In genomic region chr13:55021194-55021779, GRCm38 (mm10) we compare ENCODE assay signal across 11 mouse cellular contexts. TPM values are rescaled to one million over a fixed set of nuclear protein-coding genes. Genes with fewer than 3 reads are reported as not detected.
A peak's percentile ranks its signal among the peaks of the same experiment; 100 is the strongest.
DNase-seq lines count a peak whose midpoint lies in the region; ATAC-seq and TF ChIP-seq lines count a peak whose summit lies in the region.
"Had no signal": no experiment of that assay in that cellular context is flagged by ENCODE, and none has a peak within 500 bp of the region (broad histone marks: within the 10 kb centered on the region; RNA-seq: fewer than 3 reads in every experiment).

TSS of gene Hk3 (minus strand) at chr13:55021385.

- DNase-seq in liver, adult 2 months (ENCODE audit: extremely low read depth, low read depth, low spot score): peak; percentile 46
- no peak for DNase-seq in liver
- peak; percentile 12 for DNase-seq in lung, postnatal 0 days (ENCODE audit: low spot score)
- DNase-seq in naive thymus-derived CD4-positive, alpha-beta T cell, adult 2 months (ENCODE audit: low read depth): peak; percentile 9
- DNase-seq in spleen, adult 18-20 months: no peak
- no peak for DNase-seq in thymus, postnatal 14 days
- no peak for DNase-seq in testis, postnatal 14 days (ENCODE audit: low spot score)
- DNase-seq: right cerebral cortex, postnatal 4 days had no signal

- H3K9me3 ChIP-seq in lung, postnatal 0 days (ENCODE audit: low read length): no peaks in the 10 kb centered on the region

- H3K27me3 ChIP-seq in liver, adult 2 months (ENCODE audit: control insufficient read depth, insufficient read depth, low read length): no peaks in the 10 kb centered on the region
- H3K27me3 ChIP-seq in lung, postnatal 0 days (replicated peaks; ENCODE audit: insufficient read depth, low read length): no peaks in the 10 kb centered on the region

- peak within 1 kb of the TSS; percentile 32; the same call in 1 of the 2 replicates for H3K9ac ChIP-seq in liver, adult 2 months (ENCODE audit: low read depth, low read length)
- H3K9ac ChIP-seq in lung, postnatal 0 days (replicated peaks; ENCODE audit: low read depth): no peak within 1 kb of the TSS

- TF ChIP-seq CTCF in liver, adult 2 months (IDR thresholded peaks at IDR 0.05; ENCODE audit: low read depth, low read length): no peak
- TF ChIP-seq CTCF in lung, postnatal 0 days (IDR thresholded peaks at IDR 0.05): 0 out of 2 replicates have a peak, but pooled peaks have one; percentile 2

- peaks cover 6% of the 10 kb centered on the region; the same call in 1 of the 2 replicates for H3K4me1 ChIP-seq in liver, adult 2 months (ENCODE audit: control insufficient read depth, insufficient read depth, low read length)
- no peaks in the 10 kb centered on the region; the same call in 1 of the 2 replicates for H3K4me1 ChIP-seq in lung, postnatal 0 days (ENCODE audit: insufficient read depth, low read depth, low read length)

- peak within 1 kb of the TSS; percentile 57 for H3K27ac ChIP-seq in liver, adult 2 months (replicated peaks; ENCODE audit: insufficient read depth, low read depth, low read length)
- no peak within 1 kb of the TSS for H3K27ac ChIP-seq in lung, postnatal 0 days (ENCODE audit: low read length)
- H3K27ac ChIP-seq: hindbrain, postnatal 0 days had no signal

- 76% methylated on average over 13 of the region's 13 CpGs for WGBS in liver, adult 2 months
- 67% methylated on average over 13 of the region's 13 CpGs for WGBS in lung, postnatal 0 days

- no peak within 1 kb of the TSS for H3K4me2 ChIP-seq in lung, postnatal 0 days (replicated peaks; ENCODE audit: low read depth, low read length)

- no peaks in the 10 kb centered on the region for H3K79me2 ChIP-seq in liver, adult 2 months (ENCODE audit: control insufficient read depth, insufficient read depth, low read length)

- no peak for TF ChIP-seq POLR2A in liver, adult 2 months (IDR thresholded peaks at IDR 0.05; ENCODE audit: extremely low read depth, insufficient read depth, low read length)

- peak within 1 kb of the TSS; percentile 38; the same call in 1 of the 2 replicates for H3K4me3 ChIP-seq in liver, adult 2 months (ENCODE audit: insufficient read depth, low read depth, low read length)
- H3K4me3 ChIP-seq in lung, postnatal 0 days (ENCODE audit: low read depth, low read length): no peak within 1 kb of the TSS
- H3K4me3 ChIP-seq: myocyte had no signal

- no peaks in the 10 kb centered on the region for H3K36me3 ChIP-seq in liver, adult 2 months (ENCODE audit: control insufficient read depth, insufficient read depth, low read length)
- no peaks in the 10 kb centered on the region for H3K36me3 ChIP-seq in lung, postnatal 0 days (ENCODE audit: insufficient read depth, low read length)

- peak; percentile 35 for ATAC-seq in common myeloid progenitor, adult 5-6 weeks (replicated peaks; ENCODE audit: low read depth, poor library complexity, severe bottlenecking)
- no peak for ATAC-seq in lung, postnatal 0 days
- ATAC-seq: hindbrain, postnatal 0 days had no signal

- no peak for TF ChIP-seq EP300 in lung, postnatal 0 days (IDR thresholded peaks at IDR 0.05)

RNA-seq across cellular contexts. Expression of gene Hk3, which starts in this region (rescaled TPM):
- 5.4 and 6.7 TPM in 2 replicates for total RNA-seq in liver, adult 2 months (2014; rRNA removed)
- 1.8 and 4.1 TPM in 2 replicates for polyA plus RNA-seq in liver, adult 2 months (2012; rRNA removed)
- total RNA-seq in common myeloid progenitor, adult 5-6 weeks (2017): 42.4 and 54.0 TPM in 2 replicates
- 1.0 and 1.1 TPM in 2 replicates for polyA plus RNA-seq in lung, postnatal 0 days (2015; fragmentation: Nextera tagmentation; extraction: Ambion mirVana)
- polyA plus RNA-seq: myocyte had no signal

Comparison
In these comparisons a context has a peak if more than half of its experiments do, and no peak if none do; other contexts are left out.
1. DNase-seq: peak in liver, adult 2 months (single experiment), lung, postnatal 0 days (single experiment) and naive thymus-derived CD4-positive, alpha-beta T cell, adult 2 months (single experiment); none in liver (single experiment), spleen, adult 18-20 months (0 of 2), thymus, postnatal 14 days (single experiment) and testis, postnatal 14 days (single experiment).